Mouse (Mus musculus) cerebellum, adult 11-12 months (tissue): ENCODE measurements around the gene Riok1.

Experiments
- DNase-seq: peaks from one replicate; pipeline ENCODE4 v3.0.0; 2022

The Riok1 gene

DNA sequence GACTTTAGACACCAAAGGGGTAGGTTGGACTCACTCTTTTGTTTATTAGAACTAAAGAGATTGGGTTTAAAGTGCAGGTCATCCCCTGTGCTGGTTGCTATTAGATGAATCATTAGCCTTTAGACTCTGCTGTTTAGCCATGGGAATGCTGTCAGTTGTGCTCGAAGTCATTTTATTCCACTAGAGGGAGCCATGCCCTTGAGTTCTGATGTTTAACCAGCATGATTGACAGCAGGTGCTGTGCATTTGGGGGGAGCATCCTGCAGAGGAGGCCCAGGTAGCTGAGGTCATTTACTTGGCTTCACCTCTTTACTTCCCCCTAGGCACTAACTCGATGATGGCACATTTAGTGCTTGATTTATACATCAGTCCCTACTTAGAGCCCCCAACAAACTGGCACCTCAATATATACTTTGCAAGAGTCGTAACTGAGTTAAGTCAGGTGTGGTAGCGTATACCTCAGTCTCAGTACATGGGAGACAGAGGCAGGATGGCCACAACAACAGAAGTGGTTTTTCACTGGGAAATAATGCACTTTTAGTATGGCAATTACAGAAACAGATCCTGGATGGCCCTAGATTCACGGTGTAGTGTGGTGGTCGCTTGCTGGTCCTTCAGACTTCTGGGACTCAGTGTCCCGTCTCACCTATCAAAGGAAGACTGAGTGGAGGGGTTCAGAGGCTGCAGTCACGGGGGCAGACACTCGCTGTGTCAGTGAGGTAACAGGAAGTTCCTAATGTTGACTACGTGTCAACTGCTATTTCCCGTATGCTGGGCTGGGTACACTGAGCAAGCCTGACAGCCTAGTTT lies 28.3 kb downstream of the Riok1 start:
- DNase-seq = peak; percentile 6

DNA sequence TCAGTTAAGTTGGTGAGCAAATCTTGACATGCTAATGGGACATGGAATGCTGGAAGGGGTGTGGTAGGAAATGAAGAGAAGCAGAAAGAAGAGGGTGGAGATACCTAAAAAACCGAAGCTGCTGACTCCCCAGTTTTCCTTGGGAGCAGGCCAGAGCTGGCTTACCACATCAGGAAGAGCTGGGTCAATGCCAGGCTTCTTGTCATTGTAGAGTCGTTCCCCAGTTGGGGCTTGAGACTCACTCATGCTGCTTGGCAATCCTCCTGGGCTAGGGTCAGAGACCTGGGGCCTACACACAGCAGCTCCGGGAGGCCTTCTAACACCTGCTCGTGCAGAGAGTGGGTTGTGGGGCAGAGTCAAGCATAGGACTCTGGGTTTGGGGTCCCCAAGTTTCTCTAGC lies 34.1 kb downstream of the Riok1 start:
- DNase-seq = no peak

DNA sequence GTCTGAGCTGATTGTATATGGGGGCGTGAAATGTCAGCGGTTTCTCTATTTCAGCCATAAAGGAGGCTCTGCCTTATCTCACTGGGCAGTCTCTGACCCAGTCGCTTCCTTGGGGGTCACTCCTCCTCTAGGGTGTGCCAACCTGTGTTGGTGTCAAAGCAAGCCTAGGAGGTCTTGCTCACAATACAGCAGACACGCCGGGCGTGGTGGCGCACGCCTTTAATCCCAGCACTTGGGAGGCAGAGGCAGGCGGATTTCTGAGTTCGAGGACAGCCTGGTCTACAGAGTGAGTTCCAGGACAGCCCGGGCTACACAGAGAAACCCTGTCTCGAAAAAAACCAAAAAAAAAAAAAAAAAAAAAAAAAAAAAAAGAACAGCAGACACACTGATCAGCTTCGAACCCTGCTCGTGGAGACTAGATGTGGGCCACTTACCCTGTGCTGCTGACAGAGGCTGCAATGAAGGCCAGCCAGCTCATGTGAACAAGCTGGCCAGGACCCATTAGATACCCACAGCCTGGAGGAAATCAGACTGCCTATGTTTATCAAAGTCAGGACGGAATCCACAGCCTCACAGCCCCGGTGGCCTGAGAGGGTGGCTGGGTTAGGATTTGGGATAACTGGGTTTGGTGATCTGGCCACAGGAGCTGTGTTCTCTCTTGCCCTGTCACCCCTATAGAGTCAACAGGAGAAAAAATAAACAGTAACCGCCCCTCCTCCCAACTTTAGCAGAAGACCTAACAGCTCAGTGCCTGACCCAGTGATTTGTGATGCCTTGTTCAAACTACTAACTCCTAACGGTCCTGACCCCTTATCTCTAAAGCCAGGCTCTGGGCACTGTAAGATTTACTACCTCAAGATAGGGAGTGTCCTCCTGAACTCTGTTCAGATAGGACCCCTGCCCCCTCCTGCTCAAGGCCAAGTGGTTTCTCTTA lies 36.8 kb downstream of the Riok1 start:
- no peak for DNase-seq

DNA sequence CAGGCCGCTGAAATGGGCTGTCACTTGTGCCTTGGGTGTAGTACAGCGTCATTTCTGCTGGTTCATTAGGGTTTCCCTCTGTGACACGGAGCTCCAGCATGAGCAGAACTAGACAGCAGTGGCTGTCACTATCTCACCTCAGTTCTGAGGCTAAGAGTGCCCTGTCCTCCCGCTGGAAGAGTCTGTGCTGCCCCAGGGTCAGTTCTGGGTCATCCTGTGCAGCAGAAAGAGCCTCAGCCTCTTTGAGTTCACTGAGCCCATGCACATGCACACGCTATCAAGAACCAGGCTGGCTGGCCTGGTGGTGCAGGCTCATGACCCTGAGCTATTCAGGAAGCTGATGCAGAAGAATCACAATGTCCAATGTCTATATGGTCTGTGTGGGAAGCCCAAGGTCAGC lies 37.6 kb downstream of the Riok1 start:
- DNase-seq = no peak

DNA sequence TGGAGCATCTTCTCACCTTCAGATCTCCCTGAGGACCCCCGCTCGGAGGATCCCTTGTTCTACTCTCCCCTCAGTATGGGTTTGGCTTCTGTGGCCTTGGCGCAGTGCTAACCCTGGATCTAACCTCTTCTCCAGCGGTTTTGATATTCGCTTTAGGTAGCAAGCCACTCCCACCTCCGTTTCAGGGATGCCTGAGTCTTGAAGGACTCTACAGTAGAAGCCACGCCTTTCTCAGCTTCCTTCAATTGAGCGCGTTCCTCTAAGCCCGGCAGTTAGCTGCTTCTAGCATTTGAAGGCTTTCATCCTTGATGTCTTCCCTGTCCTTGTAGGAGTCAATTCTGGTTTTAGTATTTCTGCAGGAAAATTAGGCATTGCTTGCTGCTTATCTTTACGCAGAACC lies 40.3 kb downstream of the Riok1 start:
- DNase-seq = no peak

DNA sequence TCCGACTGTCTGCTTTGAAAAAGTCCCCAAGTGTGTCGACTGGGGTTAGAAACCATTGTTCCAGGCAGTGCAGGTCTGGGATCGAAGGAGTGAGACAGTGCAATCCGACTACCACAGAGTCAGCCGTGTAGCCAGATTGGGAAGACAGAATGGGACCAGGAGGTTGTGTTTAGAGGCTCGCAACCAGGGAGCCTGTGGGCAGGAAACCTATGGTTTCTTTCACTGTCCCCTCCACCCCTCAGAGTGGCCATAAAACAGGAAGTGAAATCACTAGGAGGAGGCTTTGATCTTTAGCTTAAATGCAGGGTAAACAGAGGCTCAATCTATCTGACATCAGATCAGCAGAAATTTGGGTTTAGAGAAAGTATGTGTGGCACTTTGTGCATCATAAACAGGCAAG lies 42.0 kb downstream of the Riok1 start:
- DNase-seq = no peak

DNA sequence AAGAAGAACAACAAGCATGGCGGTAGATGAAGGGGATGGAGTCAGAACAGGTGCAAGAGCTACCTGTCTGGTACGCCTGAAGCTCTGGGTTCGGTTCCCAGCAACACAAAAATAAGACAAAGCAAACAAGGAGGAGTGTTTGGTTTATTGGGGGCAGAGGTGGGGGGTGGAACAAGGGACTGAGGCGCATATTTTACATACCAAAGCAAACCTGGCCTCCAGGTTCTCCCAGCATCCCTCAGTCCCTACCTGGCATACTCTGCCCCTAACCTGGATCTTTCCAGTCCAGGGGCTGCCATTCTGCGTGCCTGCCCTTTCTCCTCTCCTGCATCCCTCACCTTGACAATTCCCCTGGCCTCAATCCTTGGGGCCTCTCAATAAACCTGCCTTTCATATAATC lies 42.6 kb downstream of the Riok1 start:
- DNase-seq = no peak

DNA sequence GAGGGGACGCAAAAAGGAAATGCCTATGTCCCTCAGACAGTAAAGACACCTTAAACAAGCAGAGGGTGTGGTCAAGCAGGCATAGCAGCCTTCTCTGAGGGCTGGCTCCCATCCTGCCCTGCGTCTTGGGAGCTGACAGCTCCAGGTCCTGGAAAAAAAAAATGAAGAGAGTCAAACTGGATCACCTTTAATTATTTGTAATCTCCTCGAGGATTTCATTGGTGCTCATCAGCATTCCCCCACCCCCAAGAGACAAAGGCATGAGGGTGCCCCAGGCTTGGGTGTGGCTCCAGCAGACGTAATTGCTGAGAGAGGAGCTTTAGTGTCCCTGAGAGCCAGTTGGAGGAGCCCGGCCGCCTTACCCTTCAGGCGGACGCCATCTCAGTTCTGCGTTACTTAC lies 43.2 kb downstream of the Riok1 start:
- no peak for DNase-seq

DNA sequence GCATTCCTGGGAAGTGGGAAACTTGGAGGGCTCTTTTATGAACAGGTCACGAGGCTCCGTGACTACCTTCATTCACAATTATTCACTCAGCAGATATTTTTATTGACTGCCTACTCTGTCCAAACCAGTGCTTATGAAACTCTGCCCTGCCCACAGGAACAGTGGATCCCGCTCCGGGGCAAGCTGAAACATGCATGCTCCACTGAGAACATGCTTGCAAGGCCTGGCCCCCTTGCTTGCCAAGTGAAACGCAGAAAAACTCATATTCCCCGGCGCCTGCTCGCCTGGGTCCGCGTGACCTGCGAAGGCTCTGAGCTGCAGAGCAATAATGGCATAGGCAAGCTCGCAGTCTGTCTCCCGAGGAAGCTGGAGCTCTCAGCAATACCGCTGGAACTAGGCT lies 43.9 kb downstream of the Riok1 start:
- no peak for DNase-seq

DNA sequence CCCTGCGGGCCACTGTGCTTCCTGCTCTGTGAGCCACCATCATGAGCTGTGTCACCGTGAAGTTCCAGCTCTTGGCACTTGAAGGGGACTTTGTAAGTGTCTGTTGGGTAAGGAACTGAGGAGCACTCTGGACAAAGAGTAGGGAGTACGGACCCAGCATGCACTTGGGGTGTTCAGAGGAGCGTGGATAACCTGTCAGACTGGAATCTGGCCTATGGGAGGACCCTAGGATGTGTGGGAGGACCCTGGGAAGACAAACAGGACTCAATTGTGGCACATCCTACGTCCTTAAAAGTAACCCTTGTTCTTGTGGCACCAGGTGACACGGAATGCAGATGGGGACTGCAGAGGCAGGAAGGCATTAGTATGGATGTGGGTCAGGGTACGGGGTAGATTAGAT lies 44.4 kb downstream of the Riok1 start:
- no peak for DNase-seq

DNA sequence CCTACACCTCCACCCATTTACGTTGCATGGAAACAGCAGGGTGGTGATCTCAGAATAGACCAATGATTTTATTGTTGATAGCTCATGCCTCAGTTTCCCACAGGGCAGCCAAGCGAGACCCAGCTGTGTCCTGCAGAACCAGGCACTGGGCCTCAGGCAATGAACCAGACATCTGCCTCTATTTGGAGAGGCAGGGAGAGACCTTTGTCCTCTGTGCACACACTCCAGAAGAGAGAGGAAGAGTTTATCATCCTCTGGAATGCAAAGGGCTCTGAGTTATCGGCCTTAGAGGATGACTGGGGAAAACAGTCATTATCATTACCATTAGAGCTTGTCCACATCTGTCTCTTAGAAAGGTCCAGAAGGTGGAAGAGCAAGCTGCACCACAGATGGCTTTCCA lies 49.9 kb downstream of the Riok1 start:
- no peak for DNase-seq

DNA sequence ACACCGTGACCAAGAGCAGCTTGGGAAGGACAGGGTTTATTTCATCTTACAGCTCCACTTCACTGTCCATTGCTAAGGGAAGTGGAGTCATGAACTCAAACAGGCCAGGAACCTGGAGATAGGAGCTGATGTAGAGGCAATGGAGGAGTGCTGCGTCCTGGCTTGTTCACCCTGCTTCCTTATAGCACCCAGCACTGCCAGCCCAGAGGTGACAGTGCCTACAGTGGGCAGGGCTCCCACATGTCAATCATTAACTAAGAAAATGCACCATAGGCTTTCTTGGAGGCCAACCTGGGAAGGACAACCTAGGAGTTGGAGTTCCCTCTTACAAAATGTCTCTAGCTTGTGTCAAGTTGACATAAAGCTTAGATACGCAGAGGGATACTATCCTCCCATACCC lies 51.2 kb downstream of the Riok1 start:
- DNase-seq = no peak

DNA sequence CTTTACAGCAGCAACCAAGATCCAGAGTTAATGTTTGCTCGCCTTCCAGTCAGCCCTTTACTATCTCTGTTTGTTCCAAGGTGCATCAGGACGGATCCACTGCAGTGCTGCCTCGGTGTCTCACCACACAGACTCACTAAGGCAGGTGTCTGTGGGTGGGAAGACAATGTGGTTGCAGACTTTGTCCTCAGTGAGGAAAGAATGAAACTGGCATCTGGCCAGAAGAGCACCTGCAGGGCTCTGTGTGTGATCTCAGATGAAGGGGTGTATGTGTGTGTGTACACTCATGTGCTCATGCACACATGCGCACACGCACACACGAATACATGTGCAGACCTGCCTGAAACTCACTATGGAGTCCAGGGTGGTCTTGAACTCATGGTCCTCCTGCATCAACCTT lies 52.7 kb downstream of the Riok1 start:
- no peak for DNase-seq

DNA sequence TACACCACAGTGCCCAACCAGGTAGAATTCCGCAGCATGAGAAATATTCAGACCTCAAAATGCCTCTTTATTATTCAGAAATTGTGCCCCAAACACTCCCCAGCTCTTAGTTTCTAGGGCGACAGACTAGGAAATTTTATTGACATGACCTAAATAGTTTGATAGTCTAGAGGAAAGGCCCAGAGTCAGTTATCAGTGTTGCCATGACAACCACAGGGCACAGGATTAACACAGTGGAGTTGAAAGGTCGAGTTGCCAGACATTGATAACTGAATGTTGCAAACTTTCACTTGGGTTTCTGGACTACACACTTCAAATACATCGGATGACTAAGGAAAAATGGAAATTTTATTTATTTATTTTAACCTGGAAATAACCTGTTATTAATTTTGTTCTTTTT lies 53.1 kb downstream of the Riok1 start:
- no peak for DNase-seq

DNA sequence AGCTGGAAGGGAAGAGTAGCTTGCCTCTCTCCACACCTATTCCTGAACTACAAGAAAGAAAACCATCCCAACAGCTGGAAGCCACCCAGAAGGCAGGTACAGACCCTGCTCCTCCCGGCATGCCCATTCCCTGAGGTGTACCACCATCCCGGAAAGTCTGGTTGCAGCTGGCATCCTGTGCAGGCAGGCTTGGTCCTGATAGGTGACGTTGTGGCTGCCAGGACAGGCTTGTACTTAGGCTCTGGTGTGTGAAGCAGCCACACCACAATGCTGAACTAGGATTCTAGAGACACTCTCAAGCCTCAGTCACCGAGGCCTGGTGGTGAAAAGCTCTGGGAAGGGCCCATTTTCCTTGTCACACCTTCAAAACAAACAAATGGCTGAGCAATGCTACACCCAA lies 59.4 kb downstream of the Riok1 start:
- DNase-seq = no peak

DNA sequence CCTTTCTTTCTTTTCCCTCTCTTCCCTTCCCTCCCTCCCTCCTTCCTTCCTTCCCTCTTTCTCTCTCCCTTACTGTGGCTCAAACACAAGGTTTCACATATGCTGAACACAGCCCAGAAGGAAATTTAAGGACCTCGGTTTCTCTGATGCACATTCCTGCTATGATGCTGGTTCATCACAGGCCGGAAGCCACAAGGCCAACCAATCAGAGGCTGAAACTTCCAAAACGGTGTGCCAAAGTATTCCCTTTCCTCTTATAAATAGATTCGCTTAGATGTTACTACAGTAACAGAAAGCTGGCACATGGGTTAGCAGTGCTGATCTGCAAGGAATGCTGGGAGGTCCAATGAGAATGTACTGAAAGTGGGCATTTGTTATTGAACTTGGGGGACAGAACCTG lies 66.6 kb downstream of the Riok1 start:
- no peak for DNase-seq

DNA sequence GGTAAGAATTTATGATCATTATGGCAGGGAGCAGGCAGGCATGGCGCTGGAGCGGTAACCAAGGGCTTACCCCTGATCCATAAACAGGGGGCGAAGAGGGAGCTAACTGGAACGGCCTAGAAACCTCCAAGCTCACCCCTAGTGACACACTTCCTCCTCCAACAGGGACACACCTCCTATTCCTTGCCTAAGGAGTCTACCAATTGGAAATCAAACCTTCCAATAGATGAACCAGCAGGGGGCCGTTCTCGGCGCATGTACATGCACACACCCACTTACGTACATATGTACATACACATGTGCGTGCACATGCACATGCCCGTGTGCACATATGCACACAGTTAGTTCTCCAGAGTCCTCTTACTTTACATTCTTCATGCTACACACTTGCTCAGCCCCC lies 67.7 kb downstream of the Riok1 start:
- DNase-seq = no peak

DNA sequence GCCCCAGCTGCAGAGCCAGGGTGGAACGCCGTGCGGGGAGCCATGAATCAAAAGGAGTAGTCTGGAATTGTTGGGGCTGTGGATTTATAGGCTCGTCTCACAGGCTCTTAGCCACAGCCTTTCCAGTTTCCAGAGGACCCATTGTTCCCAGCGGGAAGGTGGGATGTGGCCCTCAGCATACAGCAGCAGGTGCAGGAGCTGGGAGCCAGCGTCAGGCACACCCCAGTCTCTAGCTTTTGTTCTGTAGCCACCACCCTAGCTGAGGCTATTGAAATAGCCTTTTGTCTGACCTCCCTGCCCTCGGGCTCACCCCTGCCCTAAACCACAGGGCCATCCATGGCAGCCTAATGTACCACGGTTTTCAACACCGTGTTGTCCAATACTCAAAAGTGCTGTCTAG lies 72.3 kb downstream of the Riok1 start:
- DNase-seq = no peak
